10 mouse cellular contexts compared by ENCODE assay signal in the genomic region with DNA sequence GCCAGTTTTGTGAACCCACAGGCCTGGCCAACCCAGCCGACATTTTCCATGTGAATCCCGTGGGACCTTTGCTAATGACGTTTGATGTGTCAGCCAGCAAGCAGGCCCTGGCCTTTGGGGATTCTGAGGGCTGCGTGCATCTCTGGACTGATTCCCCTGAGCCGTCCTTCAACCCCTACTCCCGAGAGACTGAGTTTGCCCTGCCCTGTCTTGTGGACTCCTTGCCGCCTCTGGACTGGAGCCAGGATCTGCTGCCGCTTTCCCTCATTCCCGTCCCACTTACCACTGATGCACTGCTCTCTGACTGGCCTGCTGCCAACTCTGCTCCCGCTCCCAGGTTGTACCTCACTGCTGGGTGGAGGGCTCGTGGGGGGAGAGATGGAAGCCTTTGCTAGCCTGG. TPM values are rescaled to one million over a fixed set of nuclear protein-coding genes. Genes with fewer than 3 reads are reported as not detected.
A peak's percentile ranks its signal among the peaks of the same experiment; 100 is the strongest.
DNase-seq lines count a peak whose midpoint lies in the region; ATAC-seq and TF ChIP-seq lines count a peak whose summit lies in the region.
"Had no signal": no experiment of that assay in that cellular context is flagged by ENCODE, and none has a peak within 500 bp of the region (broad histone marks: within the 10 kb centered on the region; RNA-seq: fewer than 3 reads in every experiment).

No protein-coding gene starts in this region.

- intact Hi-C loops in gastrocnemius, adult 2 months (cut with DNase I), result no loop called here

- no peak for TF ChIP-seq EP300 in stomach, postnatal 0 days (optimal IDR thresholded peaks at IDR 0.05)

- DNase-seq in forebrain, embryonic 10.5 days (ENCODE audit: extremely low spot score, low spot score), result no peak
- DNase-seq in right cerebral cortex, postnatal 4 days, result peak; percentile 50
- DNase-seq in right cerebral cortex, adult 2 months (ENCODE audit: low spot score in 2 of 2), result no peak
- DNase-seq in kidney, postnatal 14 days, result peak; percentile 79
- peak; percentile 63 for DNase-seq in stomach, postnatal 0 days (ENCODE audit: low spot score)
- DNase-seq in frontal cortex, postnatal 25 days (ENCODE audit: low spot score in 2 of 2), result no peak
- DNase-seq in gastrocnemius, adult 2 months, result no peak

- peaks cover 9% of the 10 kb centered on the region for H3K4me1 ChIP-seq in forebrain, embryonic 15.5 days
- H3K4me1 ChIP-seq in forebrain, embryonic 10.5 days, result no peaks in the 10 kb centered on the region
- H3K4me1 ChIP-seq in stomach, postnatal 0 days (replicated peaks; ENCODE audit: control insufficient read depth, insufficient read depth), result no peaks in the 10 kb centered on the region

- 45% methylated on average over 11 of the region's 11 CpGs for WGBS in forebrain, embryonic 15.5 days
- 91% methylated on average over 11 of the region's 11 CpGs for WGBS in forebrain, embryonic 10.5 days
- 48% methylated on average over 11 of the region's 11 CpGs for WGBS in stomach, postnatal 0 days

- ATAC-seq in forebrain, embryonic 15.5 days (replicated peaks), result no peak
- ATAC-seq in stomach, postnatal 0 days (ENCODE audit: low FRiP score, low TSS enrichment), result peak; percentile 28; the same call in 1 of the 2 replicates

- no peaks in the 10 kb centered on the region for H3K27me3 ChIP-seq in forebrain, embryonic 15.5 days
- H3K27me3 ChIP-seq in forebrain, embryonic 10.5 days (ENCODE audit: poor library complexity, severe bottlenecking), result no peaks in the 10 kb centered on the region
- no peaks in the 10 kb centered on the region for H3K27me3 ChIP-seq in stomach, postnatal 0 days (ENCODE audit: control insufficient read depth, insufficient read depth, low read length)
- H3K27me3 ChIP-seq: liver, embryonic 15.5 days had no signal

- H3K9me3 ChIP-seq in forebrain, embryonic 15.5 days, result no peaks in the 10 kb centered on the region
- H3K9me3 ChIP-seq in forebrain, embryonic 10.5 days, result no peaks in the 10 kb centered on the region
- H3K9me3 ChIP-seq in stomach, postnatal 0 days (ENCODE audit: control insufficient read depth, low read length), result no peaks in the 10 kb centered on the region
- H3K9me3 ChIP-seq: liver, embryonic 15.5 days had no signal

- no peak for TF ChIP-seq CTCF in stomach, postnatal 0 days (IDR thresholded peaks at IDR 0.05; ENCODE audit: low read depth)
- TF ChIP-seq CTCF in gastrocnemius, adult 2 months (IDR thresholded peaks at IDR 0.05), result no peak

- 0 out of 2 replicates have a peak overlapping the region, but pooled peaks have one; percentile 6 for H3K27ac ChIP-seq in forebrain, embryonic 15.5 days (replicated peaks)
- no peak overlapping the region for H3K27ac ChIP-seq in forebrain, embryonic 10.5 days
- 0 out of 2 replicates have a peak overlapping the region, but pooled peaks have one; percentile 2 for H3K27ac ChIP-seq in stomach, postnatal 0 days (replicated peaks)
- H3K27ac ChIP-seq in gastrocnemius, adult 2 months, result no peak overlapping the region
- H3K27ac ChIP-seq: liver, embryonic 15.5 days had no signal

- no peak overlapping the region for H3K4me2 ChIP-seq in forebrain, embryonic 15.5 days (replicated peaks)
- no peak overlapping the region for H3K4me2 ChIP-seq in stomach, postnatal 0 days (replicated peaks; ENCODE audit: low read depth)
- H3K4me2 ChIP-seq: liver, embryonic 15.5 days had no signal

- peaks cover 43% of the 10 kb centered on the region for H3K36me3 ChIP-seq in forebrain, embryonic 15.5 days
- H3K36me3 ChIP-seq in forebrain, embryonic 10.5 days (replicated peaks), result peaks cover 94% of the 10 kb centered on the region
- peaks cover 17% of the 10 kb centered on the region for H3K36me3 ChIP-seq in stomach, postnatal 0 days (ENCODE audit: control insufficient read depth, insufficient read depth, low read length)

- H3K9ac ChIP-seq in forebrain, embryonic 15.5 days (replicated peaks), result no peak overlapping the region
- H3K9ac ChIP-seq in stomach, postnatal 0 days (ENCODE audit: low read length), result no peak overlapping the region
- H3K9ac ChIP-seq: liver, embryonic 15.5 days had no signal

- no peak overlapping the region for H3K4me3 ChIP-seq in forebrain, embryonic 15.5 days
- H3K4me3 ChIP-seq in forebrain, embryonic 10.5 days, result no peak overlapping the region
- no peak overlapping the region for H3K4me3 ChIP-seq in stomach, postnatal 0 days (ENCODE audit: low read depth, low read length)
- H3K4me3 ChIP-seq in gastrocnemius, adult 2 months, result no peak overlapping the region
- H3K4me3 ChIP-seq: liver, embryonic 15.5 days had no signal

RNA-seq across cellular contexts. Expression of a gene that starts 7.0 kb away (rescaled TPM):
- polyA plus RNA-seq in forebrain, embryonic 15.5 days (2015; fragmentation: Nextera tagmentation; extraction: Ambion mirVana), result 27.6 and 30.9 TPM in 2 replicates
- polyA plus RNA-seq in forebrain, embryonic 10.5 days (2016; fragmentation: Nextera tagmentation; extraction: Ambion mirVana), result 42.1 and 45.3 TPM in 2 replicates
- polyA plus RNA-seq in stomach, postnatal 0 days (2015; fragmentation: Nextera tagmentation; extraction: Ambion mirVana), result 12.6 and 14.1 TPM in 2 replicates
- 1 to 10 TPM; 5.1 to 5.3 TPM for total RNA-seq in gastrocnemius, adult 2 months (2021)

RNA-seq across cellular contexts. Expression of a gene that starts 11.6 kb away (rescaled TPM):
- polyA plus RNA-seq in forebrain, embryonic 15.5 days (2015; fragmentation: Nextera tagmentation; extraction: Ambion mirVana), result 0.11 TPM in 1 of 2 replicates, not detected in the other
- not detected in 2 replicates for polyA plus RNA-seq in forebrain, embryonic 10.5 days (2016; fragmentation: Nextera tagmentation; extraction: Ambion mirVana)
- polyA plus RNA-seq in stomach, postnatal 0 days (2015; fragmentation: Nextera tagmentation; extraction: Ambion mirVana), result 0.33 and 0.35 TPM in 2 replicates
- total RNA-seq in gastrocnemius, adult 2 months (2021), result not detected
- polyA plus RNA-seq: embryonic facial prominence, embryonic 11.5 days; liver, embryonic 15.5 days had no signal

RNA-seq across cellular contexts. Expression of a gene that starts 12.1 kb away (rescaled TPM):
- 208 and 216 TPM in 2 replicates for polyA plus RNA-seq in forebrain, embryonic 15.5 days (2015; fragmentation: Nextera tagmentation; extraction: Ambion mirVana)
- polyA plus RNA-seq in forebrain, embryonic 10.5 days (2016; fragmentation: Nextera tagmentation; extraction: Ambion mirVana), result 253 and 256 TPM in 2 replicates
- 214 and 218 TPM in 2 replicates for polyA plus RNA-seq in stomach, postnatal 0 days (2015; fragmentation: Nextera tagmentation; extraction: Ambion mirVana)
- total RNA-seq in gastrocnemius, adult 2 months (2021), result 10 to 100 TPM; 35.1 to 52.1 TPM

RNA-seq across cellular contexts. Expression of a gene that starts 27.4 kb away (rescaled TPM):
- polyA plus RNA-seq in forebrain, embryonic 15.5 days (2015; fragmentation: Nextera tagmentation; extraction: Ambion mirVana), result 233 and 237 TPM in 2 replicates
- polyA plus RNA-seq in forebrain, embryonic 10.5 days (2016; fragmentation: Nextera tagmentation; extraction: Ambion mirVana), result 256 and 265 TPM in 2 replicates
- 152 and 158 TPM in 2 replicates for polyA plus RNA-seq in stomach, postnatal 0 days (2015; fragmentation: Nextera tagmentation; extraction: Ambion mirVana)
- total RNA-seq in gastrocnemius, adult 2 months (2021), result 100 to 1,000 TPM; 541 to 658 TPM

RNA-seq across cellular contexts. Expression of a gene that starts 39.8 kb away (rescaled TPM):
- polyA plus RNA-seq in forebrain, embryonic 15.5 days (2015; fragmentation: Nextera tagmentation; extraction: Ambion mirVana), result 17.1 and 21.0 TPM in 2 replicates
- 10.7 and 11.2 TPM in 2 replicates for polyA plus RNA-seq in forebrain, embryonic 10.5 days (2016; fragmentation: Nextera tagmentation; extraction: Ambion mirVana)
- 7.8 and 8.6 TPM in 2 replicates for polyA plus RNA-seq in stomach, postnatal 0 days (2015; fragmentation: Nextera tagmentation; extraction: Ambion mirVana)
- total RNA-seq in gastrocnemius, adult 2 months (2021), result 1 to 10 TPM; 3.2 to 4.5 TPM

Comparison
In these comparisons a context has a peak if more than half of its experiments do, and no peak if none do; other contexts are left out.
1. H3K27ac ChIP-seq: peak in forebrain, embryonic 15.5 days (single experiment) and stomach, postnatal 0 days (single experiment); none in forebrain, embryonic 10.5 days (single experiment) and gastrocnemius, adult 2 months (single experiment).
2. DNase-seq: peak in right cerebral cortex, postnatal 4 days (single experiment), kidney, postnatal 14 days (single experiment) and stomach, postnatal 0 days (single experiment); none in forebrain, embryonic 10.5 days (single experiment), right cerebral cortex, adult 2 months (0 of 2), frontal cortex, postnatal 25 days (0 of 2) and gastrocnemius, adult 2 months (single experiment).